In genomic region chr5:35908626-35909443, GRCm38 (mm10) we compare ENCODE assay signal across 8 mouse cellular contexts. TPM values are rescaled to one million over a fixed set of nuclear protein-coding genes. Genes with fewer than 3 reads are reported as not detected.
DNase-seq lines count a peak whose midpoint lies in the region; ATAC-seq and TF ChIP-seq lines count a peak whose summit lies in the region.

No protein-coding gene starts in this region.

- H3K4me1 ChIP-seq in embryonic facial prominence, embryonic 15.5 days, result peaks cover 49% of the 10 kb centered on the region
- peaks cover 62% of the 10 kb centered on the region for H3K4me1 ChIP-seq in hindbrain, embryonic 15.5 days (replicated peaks)
- peaks cover 22% of the 10 kb centered on the region; the same call in 1 of the 2 replicates for H3K4me1 ChIP-seq in lung, postnatal 0 days (ENCODE audit: insufficient read depth, low read depth, low read length)

- no peaks in the 10 kb centered on the region for H3K27me3 ChIP-seq in embryonic facial prominence, embryonic 15.5 days
- H3K27me3 ChIP-seq in hindbrain, embryonic 15.5 days, result no peaks in the 10 kb centered on the region
- H3K27me3 ChIP-seq in lung, postnatal 0 days (replicated peaks; ENCODE audit: insufficient read depth, low read length), result no peaks in the 10 kb centered on the region

- no peak overlapping the region for H3K4me2 ChIP-seq in embryonic facial prominence, embryonic 15.5 days (replicated peaks)
- H3K4me2 ChIP-seq in hindbrain, embryonic 15.5 days, result peak overlapping the region; percentile 17; the same call in 1 of the 2 replicates
- 0 out of 2 replicates have a peak overlapping the region, but pooled peaks have one; percentile 17 for H3K4me2 ChIP-seq in lung, postnatal 0 days (replicated peaks; ENCODE audit: low read depth, low read length)

- no peak for ATAC-seq in embryonic facial prominence, embryonic 15.5 days (ENCODE audit: insufficient number of reproducible peaks, low FRiP score, low TSS enrichment, low read depth)
- ATAC-seq in hindbrain, embryonic 15.5 days (ENCODE audit: low FRiP score, low read depth), result no peak
- peak; percentile 34 for ATAC-seq in lung, postnatal 0 days

- no peak for TF ChIP-seq EP300 in lung, postnatal 0 days (IDR thresholded peaks at IDR 0.05)

- no peaks in the 10 kb centered on the region for H3K36me3 ChIP-seq in embryonic facial prominence, embryonic 15.5 days
- no peaks in the 10 kb centered on the region for H3K36me3 ChIP-seq in hindbrain, embryonic 15.5 days
- no peaks in the 10 kb centered on the region for H3K36me3 ChIP-seq in lung, postnatal 0 days (ENCODE audit: insufficient read depth, low read length)

- TF ChIP-seq CTCF in lung, postnatal 0 days (IDR thresholded peaks at IDR 0.05), result no peak

- peak; percentile 11 to 22 for DNase-seq in cerebellum, postnatal 36 days
- no peak for DNase-seq in cerebellum, adult 9-10 months
- DNase-seq in lung, postnatal 0 days (ENCODE audit: low spot score), result peak; percentile 44
- no peak for DNase-seq in embryo, embryonic 10.5 days (ENCODE audit: low spot score)
- no peak for DNase-seq in frontal cortex, postnatal 10 days (ENCODE audit: low spot score in 2 of 2)
- no peak for DNase-seq in frontal cortex, postnatal 14 days (ENCODE audit: low spot score in 2 of 2)

- H3K9ac ChIP-seq in embryonic facial prominence, embryonic 15.5 days, result no peak overlapping the region
- peak overlapping the region; percentile 20 for H3K9ac ChIP-seq in hindbrain, embryonic 15.5 days
- no peak overlapping the region for H3K9ac ChIP-seq in lung, postnatal 0 days (replicated peaks; ENCODE audit: low read depth)

- 42% methylated on average over 13 of the region's 13 CpGs for WGBS in embryonic facial prominence, embryonic 15.5 days
- WGBS in hindbrain, embryonic 15.5 days, result 43% methylated on average over 13 of the region's 13 CpGs
- 35% methylated on average over 13 of the region's 13 CpGs for WGBS in lung, postnatal 0 days

- peak overlapping the region; percentile 80 for H3K27ac ChIP-seq in embryonic facial prominence, embryonic 15.5 days (replicated peaks)
- peak overlapping the region; percentile 79 for H3K27ac ChIP-seq in hindbrain, embryonic 15.5 days (replicated peaks)
- peak overlapping the region; percentile 38; the same call in 1 of the 2 replicates for H3K27ac ChIP-seq in lung, postnatal 0 days (ENCODE audit: low read length)

- H3K9me3 ChIP-seq in embryonic facial prominence, embryonic 15.5 days (replicated peaks), result no peaks in the 10 kb centered on the region
- no peaks in the 10 kb centered on the region for H3K9me3 ChIP-seq in hindbrain, embryonic 15.5 days
- H3K9me3 ChIP-seq in lung, postnatal 0 days (ENCODE audit: low read length), result no peaks in the 10 kb centered on the region

- no peak overlapping the region for H3K4me3 ChIP-seq in embryonic facial prominence, embryonic 15.5 days (replicated peaks)
- no peak overlapping the region for H3K4me3 ChIP-seq in hindbrain, embryonic 15.5 days
- no peak overlapping the region for H3K4me3 ChIP-seq in lung, postnatal 0 days (ENCODE audit: low read depth, low read length)

RNA-seq across cellular contexts. Expression of gene Afap1, which starts 15.7 kb away (rescaled TPM):
- polyA plus RNA-seq in embryonic facial prominence, embryonic 15.5 days (2015; fragmentation: Nextera tagmentation; extraction: Ambion mirVana), result 24.6 and 25.6 TPM in 2 replicates
- 67.5 and 73.2 TPM in 2 replicates for polyA plus RNA-seq in hindbrain, embryonic 15.5 days (2015; fragmentation: Nextera tagmentation; extraction: Ambion mirVana)
- polyA plus RNA-seq in lung, postnatal 0 days (2015; fragmentation: Nextera tagmentation; extraction: Ambion mirVana), result 12.9 and 14.7 TPM in 2 replicates

Comparison
In these comparisons a context has a peak if more than half of its experiments do, and no peak if none do; other contexts are left out.
1. DNase-seq: peak in cerebellum, postnatal 36 days (2 of 2) and lung, postnatal 0 days (single experiment); none in cerebellum, adult 9-10 months (single experiment), embryo, embryonic 10.5 days (single experiment), frontal cortex, postnatal 10 days (0 of 2) and frontal cortex, postnatal 14 days (0 of 2).
2. Peak in every context shown above with its lines, with median percentiles within 50 percentile points of each other: H3K27ac ChIP-seq.